Mouse (Mus musculus) kidney, embryonic 14.5 days (tissue): Measurements from ENCODE around the gene N4bp3. TPM values are rescaled to one million over a fixed set of nuclear protein-coding genes. Genes with fewer than 3 reads are reported as not detected.
"Not testable (repeated sequence)": the region's sequence is repeated elsewhere in the genome, so short reads cannot be mapped to it uniquely, and the experiment has no call there.

Experiments
- ATAC-seq: fragments of 200-750 bp; cut with Nextera tagmentation; 2 replicates; pipeline ENCODE4 v1.8.0; 2017; ENCODE audit warnings: moderate number of reproducible peaks, mild to moderate bottlenecking, moderate TSS enrichment, moderate library complexity; ENCODE audit not compliant: low FRiP score, low TSS enrichment
- H3K27ac ChIP-seq: fragments of 300-500 bp; sonication (generic); 2 replicates; pipeline ENCODE4 v1.5.1; 2014; ENCODE audit warnings: low read depth, mild to moderate bottlenecking, low read length, moderate library complexity, mixed read lengths
- H3K27me3 ChIP-seq: fragments of 300-500 bp; sonication (generic); 2 replicates; pipeline ENCODE4 v1.6.1; 2014; ENCODE audit warnings: mild to moderate bottlenecking, low read length; ENCODE audit not compliant: control insufficient read depth, insufficient read depth
- H3K36me3 ChIP-seq: fragments of 300-500 bp; sonication (generic); 2 replicates; pipeline ENCODE4 v1.6.1; 2014; ENCODE audit warnings: low read length, mixed read lengths; ENCODE audit not compliant: control insufficient read depth, insufficient read depth
- H3K4me1 ChIP-seq: fragments of 300-500 bp; sonication (generic); 2 replicates; pipeline ENCODE4 v1.6.1; 2014; ENCODE audit warnings: low read length, mixed read lengths; ENCODE audit not compliant: control insufficient read depth, insufficient read depth
- H3K4me2 ChIP-seq: fragments of 300-500 bp; sonication (generic); replicated peaks from 2 replicates; pipeline ENCODE4 v1.6.1; 2014; ENCODE audit warnings: low read depth, mild to moderate bottlenecking, low read length
- H3K4me3 ChIP-seq: fragments of 300-500 bp; sonication (generic); 2 replicates; pipeline ENCODE4 v1.5.1; 2014; ENCODE audit warnings: mild to moderate bottlenecking, low read length
- H3K9ac ChIP-seq: fragments of 300-500 bp; sonication (generic); 2 replicates; pipeline ENCODE4 v1.6.1; 2014; ENCODE audit warnings: low read depth, mild to moderate bottlenecking, low read length, moderate library complexity
- H3K9me3 ChIP-seq: fragments of 300-500 bp; sonication (generic); 2 replicates; pipeline ENCODE4 v1.6.1; 2016; ENCODE audit warnings: low read length; ENCODE audit not compliant: control insufficient read depth
- WGBS: fragments of 180-500 bp; shearing (Covaris S2); extraction: QIAGEN DNeasy Blood & Tissue Kit; methylation state at CpG from one replicate; pipeline ENCODE4 v1.1.7; 2014; 5-methylcytosine and 5-hydroxymethylcytosine counted together
- polyA plus RNA-seq: library from polyadenylated mRNA; unstranded; fragments of >200 nt; fragmentation: Nextera tagmentation; extraction: Ambion mirVana; gene quantifications from 2 replicates; pipeline ENCODE4 v1.2.1, GENCODE M21; 2014

N4bp3 gene
- polyA plus RNA-seq, 1 experiment from 2014 or later, result 22.6 TPM

DNA sequence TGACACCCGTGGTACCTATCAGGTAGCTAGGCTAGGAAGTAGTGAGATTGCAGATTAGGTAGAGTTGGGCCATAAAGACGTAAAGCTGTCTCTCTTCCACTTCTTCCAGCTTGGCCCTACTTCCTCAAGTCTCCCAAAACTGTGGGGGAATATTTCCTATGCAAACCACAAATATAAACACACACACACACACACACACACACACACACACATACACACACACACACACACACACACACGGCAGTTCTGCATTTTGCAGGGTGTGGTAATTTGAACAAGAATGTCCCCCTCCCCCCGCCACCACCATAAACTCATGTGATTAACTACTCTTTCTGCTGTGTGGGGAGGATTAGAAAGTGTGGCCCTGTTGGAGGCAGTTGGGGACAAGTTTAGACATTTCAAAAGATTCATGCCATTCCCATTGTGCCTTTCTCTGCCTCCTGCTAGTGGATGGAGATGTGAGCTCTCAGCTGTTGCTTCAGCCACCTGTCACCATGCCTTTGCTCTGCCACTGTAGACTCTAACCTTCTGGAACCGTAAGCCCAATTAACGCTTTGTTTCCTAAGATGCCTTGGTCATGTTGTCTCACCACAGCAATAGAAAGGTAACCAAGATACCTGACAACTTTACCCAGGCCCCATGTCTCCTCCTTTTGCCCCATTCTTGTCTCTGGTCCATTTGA, 27.2 kb upstream of the N4bp3 start:
- no peak overlapping the region for H3K4me2 ChIP-seq
- no peaks in the 10 kb centered on the region for H3K27me3 ChIP-seq
- no peak overlapping the region for H3K27ac ChIP-seq
- H3K4me3 ChIP-seq, result no peak overlapping the region
- no peaks in the 10 kb centered on the region for H3K36me3 ChIP-seq
- no peak overlapping the region for H3K9ac ChIP-seq
- 0 out of 2 replicates have a peak, but pooled peaks cover 3% of the 10 kb centered on the region for H3K4me1 ChIP-seq
- H3K9me3 ChIP-seq, result no peaks in the 10 kb centered on the region
- no peak for ATAC-seq
- 57% methylated on average over 6 of the region's 6 CpGs for WGBS

DNA sequence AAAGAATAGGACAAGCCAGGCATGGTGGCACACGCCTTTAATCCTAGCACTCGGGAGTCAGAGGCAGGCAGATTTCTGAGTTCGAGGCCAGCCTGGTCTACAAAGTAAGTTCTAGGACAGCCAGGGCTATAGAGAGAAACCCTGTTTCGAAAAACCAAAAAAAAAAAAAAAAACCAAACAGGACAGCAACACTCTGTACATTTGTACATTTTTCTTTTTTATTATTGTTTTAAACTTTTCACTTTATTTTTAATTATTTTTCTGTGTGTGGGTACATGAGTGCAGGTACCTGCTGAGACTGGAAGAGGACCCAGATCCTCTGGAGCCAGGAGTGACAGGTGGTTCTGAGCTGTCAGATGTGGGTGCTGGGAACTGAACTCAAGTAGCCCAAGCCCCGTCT, 24.7 kb upstream of the N4bp3 start:
- Histone ChIP-seq H3K27me3 (no peaks in the 10 kb centered on the region), H3K4me2 (no peak overlapping the region), H3K4me3 (no peak overlapping the region), H3K36me3 (no peaks in the 10 kb centered on the region), H3K9ac (no peak overlapping the region), H3K9me3 (no peaks in the 10 kb centered on the region), H3K4me1 (no peaks in the 10 kb centered on the region), H3K27ac (no peak overlapping the region)
- WGBS, result 87% methylated on average over 5 of the region's 5 CpGs
- ATAC-seq, result no peak

DNA sequence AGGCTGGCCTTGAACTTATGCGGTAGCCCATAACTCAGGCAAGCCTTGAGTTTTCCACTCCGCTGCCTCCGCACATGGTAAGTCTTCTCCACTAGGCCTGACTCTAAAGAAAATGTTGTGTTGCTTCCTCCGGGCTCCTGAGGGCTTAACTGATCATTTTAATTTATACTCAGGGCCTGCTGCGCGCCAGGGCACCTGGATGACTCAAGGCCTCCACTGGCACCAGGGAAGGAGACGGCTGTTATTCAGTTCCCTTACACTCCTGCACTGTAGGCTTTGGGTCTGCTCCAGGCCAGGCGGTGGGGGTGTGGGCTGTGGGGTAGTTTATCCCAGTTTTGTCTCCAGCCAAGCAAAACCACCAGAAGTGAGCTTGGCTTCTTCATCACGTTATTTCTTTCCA, 22.6 kb upstream of the N4bp3 start:
- no peak overlapping the region for H3K27ac ChIP-seq

DNA sequence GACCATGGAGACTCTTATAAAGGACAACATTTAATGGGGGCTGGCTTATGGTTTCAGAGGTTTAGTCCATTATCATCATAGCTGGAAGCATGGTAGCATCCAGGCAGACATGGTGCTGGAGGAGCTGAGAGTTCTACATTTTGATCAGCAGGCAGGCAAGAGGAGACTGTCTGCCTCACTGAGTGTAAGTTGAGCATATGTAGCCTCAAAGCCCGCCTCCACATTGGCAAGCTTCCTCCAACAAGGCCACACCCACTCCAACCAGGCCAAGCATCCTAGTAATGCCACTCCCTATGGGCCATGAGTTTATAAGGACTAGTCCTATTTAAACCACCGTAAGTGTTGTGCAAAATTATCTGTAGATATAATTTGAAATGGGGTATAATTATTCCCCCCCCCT, 20.7 kb upstream of the N4bp3 start:
- H3K4me2 ChIP-seq, result no peak overlapping the region
- H3K36me3 ChIP-seq, result no peaks in the 10 kb centered on the region
- no peaks in the 10 kb centered on the region for H3K9me3 ChIP-seq
- no peak overlapping the region for H3K27ac ChIP-seq
- no peak overlapping the region for H3K4me3 ChIP-seq
- 81% methylated on average over 2 of the region's 2 CpGs for WGBS
- H3K4me1 ChIP-seq, result no peaks in the 10 kb centered on the region
- H3K27me3 ChIP-seq, result no peaks in the 10 kb centered on the region
- ATAC-seq, result no peak
- H3K9ac ChIP-seq, result no peak overlapping the region

More for the DNA sequence above, 22.6 kb upstream of the N4bp3 start:
- WGBS, result 71% methylated on average over 9 of the region's 9 CpGs
- no peaks in the 10 kb centered on the region for H3K36me3 ChIP-seq
- H3K4me3 ChIP-seq, result no peak overlapping the region
- no peaks in the 10 kb centered on the region for H3K27me3 ChIP-seq
- no peak overlapping the region for H3K4me2 ChIP-seq
- no peak for ATAC-seq
- no peaks in the 10 kb centered on the region for H3K4me1 ChIP-seq
- H3K9ac ChIP-seq, result no peak overlapping the region
- no peaks in the 10 kb centered on the region for H3K9me3 ChIP-seq

DNA sequence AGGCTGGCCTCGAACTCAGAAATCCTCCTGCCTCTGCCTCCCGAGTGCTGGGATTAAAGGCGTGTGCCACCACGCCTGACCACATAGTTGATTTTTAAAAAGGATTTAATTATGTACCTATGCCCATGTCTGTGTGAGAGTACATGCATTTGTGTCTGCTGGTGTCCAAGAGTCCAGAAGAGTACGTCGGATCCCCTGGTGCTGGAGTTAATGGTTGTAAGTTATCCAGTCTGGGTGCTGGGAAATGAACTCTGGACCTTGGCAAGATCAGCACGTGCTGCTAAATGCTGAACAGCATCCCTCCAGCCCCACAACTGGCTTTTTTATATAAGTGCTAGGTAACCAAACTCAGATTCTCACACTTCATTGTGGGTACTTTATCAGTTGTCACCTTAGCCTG, 20.2 kb upstream of the N4bp3 start:
- Histone ChIP-seq H3K36me3 (no peaks in the 10 kb centered on the region), H3K4me1 (no peaks in the 10 kb centered on the region), H3K27me3 (no peaks in the 10 kb centered on the region), H3K4me2 (no peak overlapping the region), H3K27ac (no peak overlapping the region), H3K9ac (no peak overlapping the region), H3K9me3 (no peaks in the 10 kb centered on the region), H3K4me3 (no peak overlapping the region)
- ATAC-seq, result no peak
- WGBS, result 90% methylated on average over 7 of the region's 7 CpGs

DNA sequence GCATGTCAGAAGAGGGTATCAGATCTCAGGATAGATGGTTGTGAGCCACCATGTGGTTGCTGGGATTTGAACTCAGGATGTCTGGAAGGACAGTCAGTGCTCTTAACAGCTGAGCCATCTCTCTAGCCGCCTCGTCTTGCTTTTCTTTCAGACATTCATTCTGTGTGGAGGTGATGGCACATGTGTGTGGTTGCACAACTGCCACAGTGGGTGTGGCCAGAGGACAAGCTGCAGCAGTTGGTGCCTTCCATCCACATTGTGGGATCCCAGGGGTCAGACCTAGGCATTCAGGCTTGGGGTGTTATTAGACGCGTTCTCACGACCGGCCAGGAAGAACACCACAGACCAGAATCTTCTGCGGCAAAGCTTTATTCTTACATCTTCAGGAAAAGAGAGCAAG, 14.1 kb upstream of the N4bp3 start:
- H3K27me3 ChIP-seq, H3K4me3 ChIP-seq, H3K36me3 ChIP-seq, H3K4me1 ChIP-seq, H3K27ac ChIP-seq, H3K9me3 ChIP-seq, ATAC-seq, H3K9ac ChIP-seq, H3K4me2 ChIP-seq: not testable (repeated sequence)
- 96% methylated on average over 7 of the region's 7 CpGs for WGBS

DNA sequence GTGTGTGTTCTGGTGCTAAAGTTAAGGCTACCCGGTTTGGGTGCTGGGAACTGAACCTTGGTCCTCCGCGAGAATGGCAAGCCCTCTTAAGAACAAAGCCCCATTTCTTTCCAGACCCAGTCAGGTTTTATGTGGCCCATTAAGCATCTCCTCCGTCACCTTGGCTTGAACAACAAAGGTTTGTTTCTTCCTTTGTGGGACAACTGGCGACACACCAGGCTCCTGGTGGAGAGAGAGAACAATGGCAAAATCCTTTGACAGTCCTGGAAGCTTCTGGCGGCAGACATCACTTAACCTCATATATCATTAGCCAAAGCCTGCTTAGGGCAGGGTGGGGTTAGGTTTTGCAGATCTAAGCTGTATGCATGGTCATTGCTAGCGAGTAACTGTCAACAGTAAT, 12.0 kb upstream of the N4bp3 start:
- Histone ChIP-seq H3K4me3 (no peak overlapping the region), H3K27ac (no peak overlapping the region), H3K9me3 (no peaks in the 10 kb centered on the region), H3K9ac (no peak overlapping the region), H3K4me2 (no peak overlapping the region), H3K27me3 (no peaks in the 10 kb centered on the region), H3K4me1 (peaks cover 4% of the 10 kb centered on the region; the same call in 1 of the 2 replicates), H3K36me3 (no peaks in the 10 kb centered on the region)
- 82% methylated on average over 7 of the region's 7 CpGs for WGBS
- no peak for ATAC-seq

DNA sequence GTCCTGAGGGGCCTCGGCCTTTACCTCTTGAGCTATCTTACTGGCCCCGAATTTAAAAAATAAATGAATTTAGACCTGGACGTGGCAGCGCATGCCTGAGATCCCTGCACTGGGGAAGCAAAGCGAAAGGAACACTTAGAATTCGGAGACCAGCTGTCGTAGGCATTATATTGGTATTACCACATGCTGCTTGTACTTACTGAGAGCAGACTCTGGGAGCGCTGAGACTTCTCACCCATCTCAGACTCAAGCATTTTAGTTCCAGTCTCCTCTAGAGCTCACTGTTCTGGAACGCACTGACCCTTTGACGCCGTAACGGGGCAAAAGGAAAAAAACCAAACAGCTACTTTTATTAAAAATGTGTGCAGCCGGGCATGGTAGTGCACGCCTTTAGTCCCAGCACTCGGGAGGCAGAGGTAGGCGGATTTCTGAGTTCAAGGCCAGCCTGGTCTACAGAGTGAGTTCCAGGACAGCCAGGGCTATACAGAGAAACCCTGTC, 11.3 kb upstream of the N4bp3 start:
- H3K36me3 ChIP-seq, result no peaks in the 10 kb centered on the region
- H3K27ac ChIP-seq, result no peak overlapping the region
- 81% methylated on average over 16 of the region's 16 CpGs for WGBS
- H3K27me3 ChIP-seq, result no peaks in the 10 kb centered on the region
- H3K9me3 ChIP-seq, result no peaks in the 10 kb centered on the region
- H3K4me3 ChIP-seq, result no peak overlapping the region
- H3K9ac ChIP-seq, result no peak overlapping the region
- peaks cover 4% of the 10 kb centered on the region; the same call in 1 of the 2 replicates for H3K4me1 ChIP-seq
- no peak for ATAC-seq
- no peak overlapping the region for H3K4me2 ChIP-seq

DNA sequence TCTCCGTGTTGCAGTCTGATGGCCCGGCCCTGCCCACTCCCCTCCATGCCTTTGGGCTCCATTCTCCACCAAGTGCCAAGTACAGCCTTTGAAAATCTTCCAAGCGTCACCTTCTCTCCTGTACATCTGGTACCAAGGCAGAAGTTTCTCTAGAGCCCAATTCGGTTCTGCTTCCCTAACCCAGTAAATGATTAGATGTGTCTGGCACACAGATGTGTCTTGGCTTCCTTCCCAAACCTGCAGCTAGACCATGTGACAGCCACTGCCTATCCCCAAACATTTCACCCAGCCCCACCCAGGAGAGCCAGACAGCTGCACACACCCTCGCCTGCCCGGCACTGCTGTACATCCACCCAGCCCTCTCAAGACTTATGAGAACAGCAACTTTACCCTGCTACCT, 8.1 kb upstream of the N4bp3 start:
- Histone ChIP-seq H3K4me2 (no peak overlapping the region), H3K4me1 (peaks cover 4% of the 10 kb centered on the region; the same call in 1 of the 2 replicates), H3K9me3 (no peaks in the 10 kb centered on the region), H3K36me3 (no peaks in the 10 kb centered on the region), H3K9ac (no peak overlapping the region), H3K27ac (no peak overlapping the region), H3K27me3 (no peaks in the 10 kb centered on the region), H3K4me3 (no peak overlapping the region)
- no peak for ATAC-seq
- 57% methylated on average over 6 of the region's 6 CpGs for WGBS
